Mouse (Mus musculus): ENCODE results near the gene Evi2b. TPM values are rescaled to one million over a fixed set of nuclear protein-coding genes. Genes with fewer than 3 reads are reported as not detected.

Gene Evi2b
- polyA plus RNA-seq (2012; rRNA removed): 77.3 and 95.6 TPM in 2 replicates

DNA sequence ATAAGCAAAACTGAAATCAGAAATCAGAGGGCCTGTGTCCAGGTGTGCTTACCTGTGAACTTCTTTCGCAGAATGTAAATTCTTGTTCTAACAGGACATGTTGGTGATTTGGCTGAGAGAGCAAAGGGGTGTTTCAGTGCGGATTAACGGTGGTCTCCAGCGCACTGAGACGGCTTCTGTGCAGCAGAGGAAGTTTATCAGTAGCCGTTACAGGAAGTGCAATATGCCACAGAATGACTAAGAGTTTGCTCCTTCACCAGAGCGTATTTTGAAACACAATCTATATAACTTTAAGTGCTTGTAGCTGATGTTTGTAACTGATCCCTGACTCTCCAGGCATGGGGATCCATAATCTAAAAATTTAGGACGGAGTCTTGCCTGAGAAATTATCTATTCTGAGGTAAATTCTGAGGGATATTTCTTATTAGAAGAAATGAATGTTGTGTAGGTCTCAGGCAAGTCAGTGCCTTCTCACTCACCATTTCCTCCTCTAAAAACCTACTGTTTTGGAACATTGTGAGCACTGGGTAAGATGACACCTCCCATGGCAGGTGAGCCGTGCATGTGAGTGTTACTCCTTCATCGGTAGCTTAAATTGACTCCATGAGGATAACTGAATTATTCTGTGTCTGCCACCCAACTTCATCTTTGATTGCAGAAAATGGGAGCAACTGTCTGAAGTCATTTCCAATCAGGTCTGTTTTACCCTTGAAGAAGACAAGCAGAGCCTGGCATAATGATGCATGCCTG is at the start of gene Evi2b:
Gene Evi2b (minus strand): TSS at position 203 of the 750 bp plus-strand sequence.
- H3K27me3 ChIP-seq (ENCODE audit: control insufficient read depth, insufficient read depth, low read length): no peaks in the 10 kb centered on the region
- peaks cover 30% of the 10 kb centered on the region for H3K4me1 ChIP-seq (replicated peaks; ENCODE audit: control insufficient read depth, insufficient read depth, low read length)
- WGBS: 2% methylated on average over 10 of the region's 10 CpGs
- H3K36me3 ChIP-seq (ENCODE audit: control insufficient read depth, insufficient read depth, low read length): no peaks in the 10 kb centered on the region
- H3K4me3 ChIP-seq (ENCODE audit: control insufficient read depth, insufficient read depth, low read length): peak within 1 kb of the TSS; percentile 21
- no peak for TF ChIP-seq CTCF (IDR thresholded peaks at IDR 0.05; ENCODE audit: borderline replicate concordance, control insufficient read depth, extremely low read depth, insufficient read depth, low read length, poor library complexity)
- TF ChIP-seq POLR2A (IDR thresholded peaks at IDR 0.05; ENCODE audit: control insufficient read depth, extremely low read depth, insufficient read depth, low read length, poor library complexity): 0 out of 2 replicates have a peak, but pooled peaks have one; percentile 39
- DNase-seq: peak; percentile 63
- peak within 1 kb of the TSS; percentile 70 for H3K27ac ChIP-seq (ENCODE audit: control insufficient read depth, insufficient read depth, low read length)

DNA sequence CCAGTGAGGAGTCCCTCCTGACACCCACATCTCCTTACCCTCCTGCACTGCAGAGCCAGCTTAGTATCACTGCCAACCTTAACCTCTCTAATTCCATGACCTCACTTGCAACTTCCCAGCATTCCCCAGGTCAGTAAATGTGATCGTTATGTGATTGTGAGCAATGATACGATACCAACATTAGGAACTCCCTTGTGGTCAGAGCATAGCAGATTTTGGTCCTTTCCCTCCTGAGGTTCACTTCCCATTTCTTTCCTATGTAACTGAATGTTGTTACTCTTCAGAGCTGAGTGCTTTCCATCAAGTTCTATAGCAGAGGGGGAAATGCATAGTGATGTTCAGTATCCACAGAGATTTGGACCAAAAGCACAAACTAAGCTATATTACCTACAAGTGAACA is 46.8 kb upstream of the Evi2b start:
- Histone ChIP-seq H3K4me1 (replicated peaks; ENCODE audit: control insufficient read depth, insufficient read depth, low read length) (no peaks in the 10 kb centered on the region), H3K27ac (ENCODE audit: control insufficient read depth, insufficient read depth, low read length) (no peak overlapping the region), H3K36me3 (ENCODE audit: control insufficient read depth, insufficient read depth, low read length) (peaks cover 10% of the 10 kb centered on the region; the same call in 1 of the 2 replicates), H3K27me3 (ENCODE audit: control insufficient read depth, insufficient read depth, low read length) (no peaks in the 10 kb centered on the region), H3K4me3 (ENCODE audit: control insufficient read depth, insufficient read depth, low read length) (no peak overlapping the region)
- TF ChIP-seq CTCF (IDR thresholded peaks at IDR 0.05; ENCODE audit: borderline replicate concordance, control insufficient read depth, extremely low read depth, insufficient read depth, low read length, poor library complexity) (no peak), POLR2A (IDR thresholded peaks at IDR 0.05; ENCODE audit: control insufficient read depth, extremely low read depth, insufficient read depth, low read length, poor library complexity) (no peak)
- 90% methylated on average over 2 of the region's 2 CpGs for WGBS
- no peak for DNase-seq

DNA sequence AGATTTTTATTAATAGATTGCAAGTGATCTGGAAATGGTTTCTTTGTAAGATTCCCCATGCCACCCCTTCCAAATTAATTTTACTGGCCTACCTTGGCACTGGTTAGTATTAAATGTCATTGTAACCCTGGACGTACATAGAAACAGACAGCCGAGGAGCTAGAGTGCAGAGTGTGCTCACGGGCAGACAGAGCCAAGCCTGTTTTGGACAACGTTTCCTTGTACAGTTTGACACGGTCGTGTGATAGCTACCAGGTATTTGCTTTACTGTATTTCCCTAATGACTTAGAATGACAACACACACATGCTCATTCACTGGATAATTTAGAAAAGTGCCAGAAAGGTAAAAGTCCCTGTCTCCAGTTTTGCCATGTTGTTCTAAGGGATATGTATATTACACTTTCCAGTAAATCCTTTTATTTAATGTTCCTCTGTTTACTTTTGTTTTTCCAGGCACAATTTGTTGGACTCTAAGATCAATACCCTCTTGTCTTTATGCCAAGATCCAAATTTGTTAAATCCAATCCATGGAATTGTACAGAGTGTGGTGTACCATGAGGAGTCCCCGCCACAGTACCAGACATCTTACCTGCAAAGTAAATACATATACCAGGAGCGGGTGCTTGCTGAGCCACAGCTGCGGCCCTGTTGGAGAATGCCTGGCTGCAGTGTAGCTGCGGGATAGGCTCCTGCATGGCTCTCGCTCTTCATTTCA is 44.8 kb upstream of the Evi2b start:
- Histone ChIP-seq H3K4me1 (replicated peaks; ENCODE audit: control insufficient read depth, insufficient read depth, low read length) (no peaks in the 10 kb centered on the region), H3K27me3 (ENCODE audit: control insufficient read depth, insufficient read depth, low read length) (no peaks in the 10 kb centered on the region), H3K27ac (ENCODE audit: control insufficient read depth, insufficient read depth, low read length) (no peak overlapping the region), H3K4me3 (ENCODE audit: control insufficient read depth, insufficient read depth, low read length) (no peak overlapping the region), H3K36me3 (ENCODE audit: control insufficient read depth, insufficient read depth, low read length) (peaks cover 11% of the 10 kb centered on the region; the same call in 1 of the 2 replicates)
- no peak for DNase-seq
- 97% methylated on average over 11 of the region's 11 CpGs for WGBS
- no peak for TF ChIP-seq CTCF (IDR thresholded peaks at IDR 0.05; ENCODE audit: borderline replicate concordance, control insufficient read depth, extremely low read depth, insufficient read depth, low read length, poor library complexity)
- no peak for TF ChIP-seq POLR2A (IDR thresholded peaks at IDR 0.05; ENCODE audit: control insufficient read depth, extremely low read depth, insufficient read depth, low read length, poor library complexity)

DNA sequence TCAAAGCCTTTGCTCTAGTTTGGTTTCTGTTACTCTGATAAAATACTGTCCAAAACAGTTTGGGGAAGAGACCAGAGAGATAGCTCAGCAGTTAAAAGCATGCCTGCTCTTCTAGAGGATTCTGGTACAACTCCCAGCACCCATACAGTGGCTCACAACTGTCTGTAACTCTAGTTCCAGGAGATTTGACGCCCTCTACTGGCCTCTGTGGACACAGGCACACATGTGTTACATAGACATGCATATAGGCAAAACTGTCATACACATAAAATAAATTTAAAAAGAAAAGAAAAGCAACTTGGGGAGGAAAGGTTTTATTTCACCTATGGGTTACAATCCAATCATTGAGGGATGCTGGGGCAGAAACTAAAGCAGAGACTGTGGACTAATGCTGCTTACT is 43.4 kb upstream of the Evi2b start:
- WGBS: 92% methylated on average over 1 of the region's 1 CpGs
- no peak for DNase-seq
- TF ChIP-seq CTCF (IDR thresholded peaks at IDR 0.05; ENCODE audit: borderline replicate concordance, control insufficient read depth, extremely low read depth, insufficient read depth, low read length, poor library complexity): no peak
- TF ChIP-seq POLR2A (IDR thresholded peaks at IDR 0.05; ENCODE audit: control insufficient read depth, extremely low read depth, insufficient read depth, low read length, poor library complexity): no peak
- Histone ChIP-seq H3K4me1 (replicated peaks; ENCODE audit: control insufficient read depth, insufficient read depth, low read length) (no peaks in the 10 kb centered on the region), H3K4me3 (ENCODE audit: control insufficient read depth, insufficient read depth, low read length) (no peak overlapping the region), H3K27me3 (ENCODE audit: control insufficient read depth, insufficient read depth, low read length) (no peaks in the 10 kb centered on the region), H3K36me3 (ENCODE audit: control insufficient read depth, insufficient read depth, low read length) (peaks cover 11% of the 10 kb centered on the region; the same call in 1 of the 2 replicates), H3K27ac (ENCODE audit: control insufficient read depth, insufficient read depth, low read length) (no peak overlapping the region)

DNA sequence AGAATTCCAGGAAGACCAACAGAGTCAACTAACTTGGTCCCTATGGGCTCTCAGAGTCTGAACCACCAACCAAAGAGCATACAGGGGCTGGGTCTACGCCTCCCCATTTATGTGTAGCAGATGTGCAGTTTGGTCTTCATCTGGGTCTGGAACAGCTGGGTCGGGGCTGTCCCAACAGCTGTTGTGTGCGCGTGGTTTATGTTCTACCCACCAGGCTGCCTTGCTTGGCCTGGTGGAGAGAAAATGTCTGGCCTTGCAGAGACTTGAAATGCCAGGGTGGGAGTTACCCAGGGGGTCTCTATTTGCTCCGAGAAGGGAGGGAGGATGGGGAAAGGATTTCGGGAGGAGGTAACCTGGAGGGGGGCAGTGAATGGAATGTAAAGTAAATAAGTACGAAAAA is 39.9 kb upstream of the Evi2b start:
- Histone ChIP-seq H3K27ac (ENCODE audit: control insufficient read depth, insufficient read depth, low read length) (no peak overlapping the region), H3K4me3 (ENCODE audit: control insufficient read depth, insufficient read depth, low read length) (no peak overlapping the region), H3K27me3 (ENCODE audit: control insufficient read depth, insufficient read depth, low read length) (no peaks in the 10 kb centered on the region), H3K36me3 (ENCODE audit: control insufficient read depth, insufficient read depth, low read length) (peaks cover 11% of the 10 kb centered on the region; the same call in 1 of the 2 replicates), H3K4me1 (replicated peaks; ENCODE audit: control insufficient read depth, insufficient read depth, low read length) (no peaks in the 10 kb centered on the region)
- no peak for TF ChIP-seq CTCF (IDR thresholded peaks at IDR 0.05; ENCODE audit: borderline replicate concordance, control insufficient read depth, extremely low read depth, insufficient read depth, low read length, poor library complexity)
- TF ChIP-seq POLR2A (IDR thresholded peaks at IDR 0.05; ENCODE audit: control insufficient read depth, extremely low read depth, insufficient read depth, low read length, poor library complexity): no peak
- DNase-seq: no peak
- WGBS: 92% methylated on average over 7 of the region's 7 CpGs

DNA sequence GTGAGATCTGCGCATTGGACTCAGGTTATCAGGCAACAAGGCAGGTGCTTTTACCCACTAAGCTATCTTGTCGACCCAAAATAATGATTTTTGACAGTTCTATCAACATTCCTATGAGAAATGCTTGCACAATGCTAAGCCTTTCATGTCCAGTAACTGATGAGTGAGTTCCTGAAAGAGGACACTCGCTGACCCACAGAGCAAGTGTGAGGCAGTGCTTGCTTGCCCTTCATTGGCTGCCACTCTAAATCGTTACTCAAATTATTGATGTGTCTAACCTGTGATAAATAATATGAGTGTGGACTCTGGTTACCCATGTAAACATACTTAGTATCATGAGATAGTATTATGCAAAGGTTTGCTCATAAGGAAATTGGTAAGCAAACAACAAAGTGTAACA is 37.0 kb upstream of the Evi2b start:
- Histone ChIP-seq H3K36me3 (ENCODE audit: control insufficient read depth, insufficient read depth, low read length) (0 out of 2 replicates have a peak, but pooled peaks cover 4% of the 10 kb centered on the region), H3K27me3 (ENCODE audit: control insufficient read depth, insufficient read depth, low read length) (no peaks in the 10 kb centered on the region), H3K4me1 (replicated peaks; ENCODE audit: control insufficient read depth, insufficient read depth, low read length) (no peaks in the 10 kb centered on the region), H3K27ac (ENCODE audit: control insufficient read depth, insufficient read depth, low read length) (no peak overlapping the region), H3K4me3 (ENCODE audit: control insufficient read depth, insufficient read depth, low read length) (no peak overlapping the region)
- 97% methylated on average over 4 of the region's 4 CpGs for WGBS
- DNase-seq: no peak
- no peak for TF ChIP-seq POLR2A (IDR thresholded peaks at IDR 0.05; ENCODE audit: control insufficient read depth, extremely low read depth, insufficient read depth, low read length, poor library complexity)
- TF ChIP-seq CTCF (IDR thresholded peaks at IDR 0.05; ENCODE audit: borderline replicate concordance, control insufficient read depth, extremely low read depth, insufficient read depth, low read length, poor library complexity): no peak

Data from thymus, adult 2 months (tissue).